ENCODE assay signal across 10 mouse cellular contexts in genomic region chr13:54757093-54757830, GRCm38 (mm10). TPM values are rescaled to one million over a fixed set of nuclear protein-coding genes. Genes with fewer than 3 reads are reported as not detected.
DNase-seq lines count a peak whose midpoint lies in the region; ATAC-seq lines count a peak whose summit lies in the region.
"Had no signal": no experiment of that assay in that cellular context is flagged by ENCODE, and none has a peak within 500 bp of the region (broad histone marks: within the 10 kb centered on the region; RNA-seq: fewer than 3 reads in every experiment).

No protein-coding gene starts in this region.

- H3K9me3 ChIP-seq in kidney, embryonic 15.5 days (replicated peaks), result no peaks in the 10 kb centered on the region
- H3K9me3 ChIP-seq in forebrain, embryonic 16.5 days (ENCODE audit: control insufficient read depth, low read length), result no peaks in the 10 kb centered on the region
- no peaks in the 10 kb centered on the region for H3K9me3 ChIP-seq in midbrain, embryonic 13.5 days

- DNase-seq in kidney, adult 18-20 months, result no peak
- no peak for DNase-seq in urinary bladder, postnatal 14 days (ENCODE audit: low spot score)
- no peak for DNase-seq in frontal cortex, postnatal 10 days (ENCODE audit: low spot score in 2 of 2)
- no peak for DNase-seq in thymus, adult 18-20 months

- H3K9ac ChIP-seq in kidney, embryonic 15.5 days, result no peak overlapping the region
- H3K9ac ChIP-seq in forebrain, embryonic 16.5 days (replicated peaks; ENCODE audit: low read depth, low read length), result peak overlapping the region; percentile 64
- H3K9ac ChIP-seq in midbrain, embryonic 13.5 days (replicated peaks), result peak overlapping the region; percentile 69

- no peak overlapping the region for H3K27ac ChIP-seq in kidney, embryonic 15.5 days
- no peak overlapping the region for H3K27ac ChIP-seq in brown adipose tissue, adult 24 weeks (replicated peaks; ENCODE audit: low read depth, low read length)
- H3K27ac ChIP-seq in forebrain, embryonic 16.5 days (ENCODE audit: low read length), result peak overlapping the region; percentile 96
- H3K27ac ChIP-seq in midbrain, embryonic 13.5 days, result peak overlapping the region; percentile 94

- peak overlapping the region; percentile 41 for H3K4me3 ChIP-seq in kidney, embryonic 15.5 days (replicated peaks)
- 0 out of 2 replicates have a peak overlapping the region, but pooled peaks have one; percentile 42 for H3K4me3 ChIP-seq in brown adipose tissue, adult 24 weeks (ENCODE audit: insufficient read depth, low read depth, low read length)
- H3K4me3 ChIP-seq in forebrain, embryonic 16.5 days (replicated peaks; ENCODE audit: low read length), result peak overlapping the region; percentile 54
- H3K4me3 ChIP-seq in midbrain, embryonic 13.5 days (replicated peaks), result peak overlapping the region; percentile 47

- H3K27me3 ChIP-seq in kidney, embryonic 15.5 days, result peaks cover 74% of the 10 kb centered on the region
- 0 out of 2 replicates have a peak, but pooled peaks cover 4% of the 10 kb centered on the region for H3K27me3 ChIP-seq in forebrain, embryonic 16.5 days (replicated peaks; ENCODE audit: control insufficient read depth, insufficient read depth, low read length)
- H3K27me3 ChIP-seq in midbrain, embryonic 13.5 days, result peaks cover 32% of the 10 kb centered on the region

- no peaks in the 10 kb centered on the region for H3K36me3 ChIP-seq in kidney, embryonic 15.5 days
- H3K36me3 ChIP-seq in forebrain, embryonic 16.5 days (ENCODE audit: control insufficient read depth, insufficient read depth), result no peaks in the 10 kb centered on the region
- no peaks in the 10 kb centered on the region for H3K36me3 ChIP-seq in midbrain, embryonic 13.5 days

- WGBS in kidney, embryonic 15.5 days, result 49% methylated on average over 10 of the region's 10 CpGs
- WGBS in forebrain, embryonic 16.5 days, result 19% methylated on average over 10 of the region's 10 CpGs
- whole genome bisulfite sequencing in midbrain, embryonic 13.5 days, result 32% methylated on average over 10 of the region's 10 CpGs

- no peak for ATAC-seq in kidney, embryonic 15.5 days (replicated peaks; ENCODE audit: low FRiP score)
- ATAC-seq in forebrain, embryonic 16.5 days, result 0 out of 2 replicates have a peak, but pooled peaks have one; percentile 0
- no peak for ATAC-seq in midbrain, embryonic 13.5 days

- H3K4me1 ChIP-seq in kidney, embryonic 15.5 days, result peaks cover 23% of the 10 kb centered on the region
- H3K4me1 ChIP-seq in brown adipose tissue, adult 24 weeks (ENCODE audit: control insufficient read depth, insufficient read depth, insufficient read length, low read length), result peaks cover 2% of the 10 kb centered on the region; the same call in 1 of the 2 replicates
- H3K4me1 ChIP-seq in forebrain, embryonic 16.5 days (replicated peaks; ENCODE audit: control insufficient read depth, insufficient read depth, low read length), result peaks cover 70% of the 10 kb centered on the region
- peaks cover 55% of the 10 kb centered on the region for H3K4me1 ChIP-seq in midbrain, embryonic 13.5 days (replicated peaks)

- H3K4me2 ChIP-seq in kidney, embryonic 15.5 days, result peak overlapping the region; percentile 78
- peak overlapping the region; percentile 76 for H3K4me2 ChIP-seq in forebrain, embryonic 16.5 days (ENCODE audit: low read length)
- H3K4me2 ChIP-seq in midbrain, embryonic 13.5 days (replicated peaks), result peak overlapping the region; percentile 88

RNA-seq across cellular contexts. Expression of gene Gprin1, which starts 7.6 kb away (rescaled TPM):
- 0.14 and 0.27 TPM in 2 replicates for polyA plus RNA-seq in kidney, embryonic 15.5 days (2015; fragmentation: Nextera tagmentation; extraction: Ambion mirVana)
- polyA plus RNA-seq in brown adipose tissue, adult 24 weeks (2012; ENCODE audit: insufficient read depth, insufficient read length, missing spikeins), result not detected in 2 replicates
- polyA plus RNA-seq in forebrain, embryonic 16.5 days (2015; fragmentation: Nextera tagmentation; extraction: Ambion mirVana), result 6.2 and 7.1 TPM in 2 replicates
- 5.1 and 5.8 TPM in 2 replicates for polyA plus RNA-seq in midbrain, embryonic 13.5 days (2015; fragmentation: Nextera tagmentation; extraction: Ambion mirVana)
- polyA plus RNA-seq: liver, embryonic 16.5 days had no signal

RNA-seq across cellular contexts. Expression of gene Sncb, which starts 9.1 kb away (rescaled TPM):
- polyA plus RNA-seq in kidney, embryonic 15.5 days (2015; fragmentation: Nextera tagmentation; extraction: Ambion mirVana), result 0.15 and 0.29 TPM in 2 replicates
- polyA plus RNA-seq in brown adipose tissue, adult 24 weeks (2012; ENCODE audit: insufficient read depth, insufficient read length, missing spikeins), result not detected in 2 replicates
- 27.1 and 37.0 TPM in 2 replicates for polyA plus RNA-seq in forebrain, embryonic 16.5 days (2015; fragmentation: Nextera tagmentation; extraction: Ambion mirVana)
- polyA plus RNA-seq in midbrain, embryonic 13.5 days (2015; fragmentation: Nextera tagmentation; extraction: Ambion mirVana), result 8.9 and 10.0 TPM in 2 replicates
- polyA plus RNA-seq: liver, embryonic 16.5 days; thymus, postnatal 0 days had no signal

RNA-seq across cellular contexts. Expression of gene Eif4e1b, which starts 26.5 kb away (rescaled TPM):
- not detected in 2 replicates for polyA plus RNA-seq in kidney, embryonic 15.5 days (2015; fragmentation: Nextera tagmentation; extraction: Ambion mirVana)
- polyA plus RNA-seq in brown adipose tissue, adult 24 weeks (2012; ENCODE audit: insufficient read depth, insufficient read length, missing spikeins), result not detected in 2 replicates
- polyA plus RNA-seq in forebrain, embryonic 16.5 days (2015; fragmentation: Nextera tagmentation; extraction: Ambion mirVana), result not detected in 2 replicates
- polyA plus RNA-seq in midbrain, embryonic 13.5 days (2015; fragmentation: Nextera tagmentation; extraction: Ambion mirVana), result not detected in 2 replicates
- polyA plus RNA-seq: liver, embryonic 16.5 days; thymus, postnatal 0 days had no signal

RNA-seq across cellular contexts. Expression of gene Tspan17, which starts 31.9 kb away (rescaled TPM):
- 11.4 and 13.4 TPM in 2 replicates for polyA plus RNA-seq in kidney, embryonic 15.5 days (2015; fragmentation: Nextera tagmentation; extraction: Ambion mirVana)
- 29.5 and 42.0 TPM in 2 replicates for polyA plus RNA-seq in brown adipose tissue, adult 24 weeks (2012; ENCODE audit: insufficient read depth, insufficient read length, missing spikeins)
- 18.6 and 29.7 TPM in 2 replicates for polyA plus RNA-seq in forebrain, embryonic 16.5 days (2015; fragmentation: Nextera tagmentation; extraction: Ambion mirVana)
- 28.3 and 30.5 TPM in 2 replicates for polyA plus RNA-seq in midbrain, embryonic 13.5 days (2015; fragmentation: Nextera tagmentation; extraction: Ambion mirVana)

RNA-seq across cellular contexts. Expression of gene Cdhr2, which starts 56.0 kb away (rescaled TPM):
- polyA plus RNA-seq in kidney, embryonic 15.5 days (2015; fragmentation: Nextera tagmentation; extraction: Ambion mirVana), result 5.4 TPM in 2 replicates
- not detected in 2 replicates for polyA plus RNA-seq in brown adipose tissue, adult 24 weeks (2012; ENCODE audit: insufficient read depth, insufficient read length, missing spikeins)
- 0.16 and 0.25 TPM in 2 replicates for polyA plus RNA-seq in forebrain, embryonic 16.5 days (2015; fragmentation: Nextera tagmentation; extraction: Ambion mirVana)
- 0.15 TPM in 2 replicates for polyA plus RNA-seq in midbrain, embryonic 13.5 days (2015; fragmentation: Nextera tagmentation; extraction: Ambion mirVana)

Comparison
In these comparisons a context has a peak if more than half of its experiments do, and no peak if none do; other contexts are left out.
1. H3K27ac ChIP-seq: peak in forebrain, embryonic 16.5 days (single experiment) and midbrain, embryonic 13.5 days (single experiment); none in kidney, embryonic 15.5 days (single experiment) and brown adipose tissue, adult 24 weeks (single experiment).
2. Peak in every context shown above with its lines, with median percentiles within 50 percentile points of each other: H3K4me2 ChIP-seq and H3K4me3 ChIP-seq.